Mouse (Mus musculus) lung, adult 2 months (tissue): ENCODE results near the gene Mcf2l.

Experiments used
- CTCF ChIP-seq: fragments of 200-500 bp; IDR thresholded peaks from 2 replicates; pipeline ENCODE4 v1.5.1; 2011; ENCODE audit warnings: mild to moderate bottlenecking, low read length, control low read depth; ENCODE audit not compliant: insufficient read depth
- POLR2A ChIP-seq: fragments of 200-500 bp; IDR thresholded peaks from 2 replicates; pipeline ENCODE4 v1.6.1; 2011; ENCODE audit warnings: low read depth, mild to moderate bottlenecking, control low read depth, low read length, borderline replicate concordance; ENCODE audit errors: extremely low read depth

DNA sequence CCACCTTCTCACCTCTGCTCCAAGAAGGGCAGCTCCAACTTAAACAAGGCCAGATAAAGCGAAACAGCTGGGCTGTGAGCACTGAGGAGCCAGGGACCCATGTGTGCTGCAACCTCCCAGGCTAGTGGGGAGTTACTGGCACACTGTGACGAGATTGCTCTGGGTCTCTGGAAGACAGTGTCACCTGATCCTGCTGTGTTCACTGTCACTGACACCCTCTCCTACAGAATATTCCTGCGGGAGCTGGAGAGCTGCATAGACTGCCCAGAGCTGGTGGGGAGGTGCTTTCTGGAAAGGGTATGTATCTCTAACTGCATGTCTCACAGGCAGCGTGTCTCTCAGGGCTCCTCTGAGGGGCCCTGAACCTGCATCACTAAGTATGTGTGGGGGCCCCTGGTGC, 133.9 kb downstream of the Mcf2l start:
- TF ChIP-seq CTCF (no peak), POLR2A (no peak)
